Mouse (Mus musculus) G1E (cell line): ENCODE data around the gene Ppara. TPM values are rescaled to one million over a fixed set of nuclear protein-coding genes. Genes with fewer than 3 reads are reported as not detected.
"Not testable (repeated sequence)": the region's sequence is repeated elsewhere in the genome, so short reads cannot be mapped to it uniquely, and the experiment has no call there.

Experiments
- ATAC-seq: 2 replicates; pipeline ENCODE4 v1.8.0; 2016; ENCODE audit warnings: mild to moderate bottlenecking; ENCODE audit not compliant: insufficient number of reproducible peaks, poor library complexity, low FRiP score, severe bottlenecking; ENCODE audit errors: extremely low read depth
- DNase-seq: peaks from one replicate; pipeline ENCODE4 v3.0.0; 2012; ENCODE audit warnings: low spot score
- H3K27me3 ChIP-seq: 2 replicates; pipeline ENCODE4 v1.6.1; 2012; ENCODE audit warnings: mild to moderate bottlenecking, low read length, inconsistent platforms; ENCODE audit not compliant: insufficient read depth
- H3K36me3 ChIP-seq: replicated peaks from 2 replicates; pipeline ENCODE3; 2012; ENCODE audit warnings: mild to moderate bottlenecking, inconsistent platforms
- H3K4me1 ChIP-seq: 2 replicates; pipeline ENCODE4 v1.6.1; 2012; ENCODE audit warnings: low read depth, low read length, inconsistent platforms, mixed read lengths; ENCODE audit not compliant: insufficient read depth
- H3K4me3 ChIP-seq: 2 replicates; pipeline ENCODE4 v1.5.1; 2012; ENCODE audit warnings: low read depth, mild to moderate bottlenecking, inconsistent platforms, low read length, moderate library complexity, mixed read lengths
- H3K9me3 ChIP-seq: replicated peaks from 2 replicates; pipeline ENCODE4 v1.6.1; 2012; ENCODE audit warnings: inconsistent platforms
- CTCF ChIP-seq: IDR thresholded peaks from 2 replicates; pipeline ENCODE4 v1.5.1; 2012; ENCODE audit warnings: low read depth, low read length, inconsistent platforms, mixed read lengths
- GATA1 ChIP-seq: IDR thresholded peaks from 2 replicates; pipeline ENCODE4 v1.6.1; 2012; ENCODE audit warnings: borderline replicate concordance, low read length, inconsistent platforms, mixed read lengths
- GATA2 ChIP-seq: IDR thresholded peaks from 2 replicates; pipeline ENCODE4 v1.6.1; 2012; ENCODE audit warnings: low read depth, low read length, inconsistent platforms, borderline replicate concordance
- POLR2AphosphoS5 ChIP-seq: IDR thresholded peaks from 2 replicates; pipeline ENCODE4 v1.6.1; 2012; ENCODE audit warnings: low read depth, low read length, inconsistent platforms; ENCODE audit not compliant: insufficient replicate concordance
- TAL1 ChIP-seq: conservative IDR thresholded peaks from 2 replicates; pipeline ENCODE4 v1.6.1; 2012; ENCODE audit warnings: low read depth, low read length, inconsistent platforms, mixed read lengths
- polyA plus RNA-seq: library from polyadenylated mRNA; stranded (reverse); fragments of >175 nt; gene quantifications from 2 replicates; pipeline ENCODE4 v1.2.3, GENCODE M21; 2012
- total RNA-seq, 2 experiments: library from RNA; stranded (forward) in 1 of 2; stranded (reverse) in 1 of 2; fragments of 200-1000 nt in 1 of 2; fragments of >200 nt in 1 of 2; fragmentation: Nextera tagmentation in 1 of 2; gene quantifications; 2 replicates each; pipeline ENCODE4 v1.2.3; 2014 to 2017

The Ppara gene
- total and polyA plus RNA-seq, 3 experiments = 0.11 TPM; not detected in 2

- H3K9me3 ChIP-seq = no peaks in the 10 kb centered on the region
- no peak for ATAC-seq
Measured at GRCm38 (mm10) chr15:85776241-85776640, 41.5 kb downstream of the Ppara start.

DNA sequence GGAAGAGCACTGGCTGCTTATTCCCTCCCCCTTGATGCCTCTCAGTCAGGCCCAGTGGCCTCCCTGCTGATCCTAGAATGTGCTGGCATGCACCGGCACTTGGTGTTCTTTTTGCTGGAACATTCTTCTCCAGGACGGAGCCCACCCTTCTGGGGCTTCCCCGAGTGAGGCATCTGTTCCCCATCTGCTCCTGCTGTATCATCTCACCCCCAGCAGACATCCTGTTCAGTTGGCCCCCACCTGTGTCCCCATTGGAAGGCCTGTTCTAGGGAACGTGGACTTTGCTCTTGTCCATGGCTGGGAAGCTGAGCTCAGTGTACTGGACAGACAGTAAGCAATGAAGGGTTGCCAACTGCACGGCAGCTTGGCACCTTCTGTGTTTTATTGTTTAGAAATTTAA lies 42.0 kb downstream of the Ppara start:
- TF ChIP-seq POLR2AphosphoS5 = no peak
- TF ChIP-seq TAL1 = no peak
- no peak for TF ChIP-seq GATA2
- TF ChIP-seq CTCF = no peak
- TF ChIP-seq GATA1 = no peak
- Histone ChIP-seq H3K36me3 (no peaks in the 10 kb centered on the region), H3K4me1 (no peaks in the 10 kb centered on the region), H3K27me3 (no peaks in the 10 kb centered on the region), H3K9me3 (no peaks in the 10 kb centered on the region), H3K4me3 (no peak overlapping the region)
- no peak for DNase-seq
- no peak for ATAC-seq

More at GRCm38 (mm10) chr15:85776241-85776640, 41.5 kb downstream of the Ppara start:
- no peaks in the 10 kb centered on the region for H3K36me3 ChIP-seq
- TF ChIP-seq CTCF = no peak
- no peak for TF ChIP-seq POLR2AphosphoS5
- no peak for TF ChIP-seq GATA2
- no peak for TF ChIP-seq GATA1
- TF ChIP-seq TAL1 = no peak
- no peak overlapping the region for H3K4me3 ChIP-seq
- no peaks in the 10 kb centered on the region for H3K27me3 ChIP-seq
- H3K4me1 ChIP-seq = no peaks in the 10 kb centered on the region
- no peak for DNase-seq

DNA sequence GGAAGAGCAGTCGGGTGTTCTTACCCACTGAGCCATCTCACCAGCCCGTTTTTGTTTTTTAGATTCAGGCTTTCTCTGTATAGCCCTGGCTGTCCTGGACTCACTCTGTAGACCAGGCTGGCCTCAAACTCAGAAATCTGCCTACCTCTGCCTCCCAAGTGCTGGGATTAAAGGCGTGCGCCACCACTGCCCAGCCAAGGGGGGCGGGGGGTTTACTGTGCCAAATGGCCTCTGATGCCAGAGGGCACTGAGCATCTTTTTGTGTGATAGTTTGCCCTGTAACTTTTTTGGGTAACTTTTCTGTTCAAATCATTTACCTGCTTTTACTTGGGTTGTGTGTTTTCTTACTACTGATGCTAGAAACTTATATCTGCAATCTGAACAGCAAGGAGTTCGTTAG lies 44.1 kb downstream of the Ppara start:
- H3K4me3 ChIP-seq, H3K4me1 ChIP-seq, H3K9me3 ChIP-seq, ATAC-seq, DNase-seq, H3K27me3 ChIP-seq, H3K36me3 ChIP-seq: not testable (repeated sequence)

- H3K9me3 ChIP-seq = no peaks in the 10 kb centered on the region
Measured at GRCm38 (mm10) chr15:85783146-85783545, 48.4 kb downstream of the Ppara start.

DNA sequence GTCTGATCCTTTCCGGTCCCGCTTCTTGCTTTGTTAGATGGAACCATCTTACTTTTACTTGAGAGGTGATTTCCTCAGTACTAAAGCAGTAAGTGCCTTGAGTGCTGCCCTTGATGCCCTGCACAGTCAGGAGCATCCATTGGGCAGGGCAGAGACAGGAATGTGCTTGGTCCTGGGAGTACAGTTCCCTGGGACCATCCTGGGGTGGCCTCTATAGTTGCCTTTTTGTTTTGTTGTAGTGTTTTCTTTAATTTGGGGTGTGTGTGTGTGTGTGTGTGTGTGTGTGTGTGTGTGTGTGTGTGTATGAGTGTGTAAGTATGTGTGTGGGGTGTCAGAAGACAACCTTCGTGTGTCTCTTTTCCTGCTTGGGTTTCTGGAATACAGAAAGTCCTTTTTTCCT lies 49.6 kb downstream of the Ppara start:
- TF ChIP-seq CTCF (no peak), GATA2 (no peak), POLR2AphosphoS5 (no peak), GATA1 (no peak), TAL1 (no peak)
- Histone ChIP-seq H3K9me3 (no peaks in the 10 kb centered on the region), H3K27me3 (peaks cover 7% of the 10 kb centered on the region; the same call in 1 of the 2 replicates), H3K4me3 (no peak overlapping the region), H3K4me1 (no peaks in the 10 kb centered on the region; the same call in 1 of the 2 replicates), H3K36me3 (no peaks in the 10 kb centered on the region)
- DNase-seq (no peak), ATAC-seq (no peak)

More at GRCm38 (mm10) chr15:85783146-85783545, 48.4 kb downstream of the Ppara start:
- ATAC-seq (no peak), DNase-seq (no peak)
- Histone ChIP-seq H3K27me3 (peaks cover 4% of the 10 kb centered on the region; the same call in 1 of the 2 replicates), H3K4me1 (no peaks in the 10 kb centered on the region; the same call in 1 of the 2 replicates), H3K4me3 (no peak overlapping the region), H3K36me3 (no peaks in the 10 kb centered on the region)
- TF ChIP-seq TAL1 (no peak), GATA2 (no peak), GATA1 (no peak), CTCF (no peak), POLR2AphosphoS5 (no peak)

- H3K27me3 ChIP-seq = peaks cover 7% of the 10 kb centered on the region; the same call in 1 of the 2 replicates
- no peak for TF ChIP-seq GATA2
- TF ChIP-seq CTCF = no peak
- no peak for TF ChIP-seq GATA1
- no peak for TF ChIP-seq POLR2AphosphoS5
- TF ChIP-seq TAL1 = no peak
Measured at GRCm38 (mm10) chr15:85786711-85787110, 51.9 kb downstream of the Ppara start.

More at GRCm38 (mm10) chr15:85786711-85787110, 51.9 kb downstream of the Ppara start:
- Histone ChIP-seq H3K4me1 (no peaks in the 10 kb centered on the region; the same call in 1 of the 2 replicates), H3K4me3 (no peak overlapping the region), H3K9me3 (no peaks in the 10 kb centered on the region), H3K36me3 (no peaks in the 10 kb centered on the region)
- no peak for DNase-seq
- ATAC-seq = no peak; the same call in 1 of the 2 replicates
